Mouse (Mus musculus) C2C12 (cell line): ENCODE data around the gene Hsf2bp.

Source experiments
- CEBPB ChIP-seq: IDR thresholded peaks from one replicate; pipeline ENCODE4 v1.6.1; 2011; ENCODE audit warnings: low read depth, mild to moderate bottlenecking, control low read depth, moderate library complexity
- CTCF ChIP-seq: IDR thresholded peaks from one replicate; pipeline ENCODE4 v1.5.1; 2011; ENCODE audit not compliant: control insufficient read depth, insufficient read depth, insufficient read length
- FOSL1 ChIP-seq: IDR thresholded peaks from one replicate; pipeline ENCODE4 v1.8.0; 2011; ENCODE audit warnings: mild to moderate bottlenecking, low read length; ENCODE audit not compliant: poor library complexity, insufficient read depth, severe bottlenecking
- MAX ChIP-seq: IDR thresholded peaks from one replicate; pipeline ENCODE4 v1.6.1; 2011; ENCODE audit warnings: mild to moderate bottlenecking, control low read depth
- USF1 ChIP-seq: IDR thresholded peaks from one replicate; pipeline ENCODE4 v1.6.1; 2011; ENCODE audit warnings: low read depth, mild to moderate bottlenecking, control low read depth, moderate library complexity

GRCm38 (mm10) chr17:32067541-32067940 lies 31.4 kb upstream of the Hsf2bp start:
- TF ChIP-seq FOSL1 (no peak), CTCF (no peak), USF1 (no peak), MAX (no peak), CEBPB (no peak)
